Mouse (Mus musculus) testis, postnatal 14 days (tissue): ENCODE data around the gene Has3.
A peak's percentile ranks its signal among the peaks of the same experiment; 100 is the strongest.
"Not testable (repeated sequence)": the region's sequence is repeated elsewhere in the genome, so short reads cannot be mapped to it uniquely, and the experiment has no call there.

ENCODE experiments used
- DNase-seq: peaks from one replicate; pipeline ENCODE4 v3.0.0; 2021; ENCODE audit warnings: low spot score

Has3 gene

GRCm38 (mm10) chr8:106887336-106888189, 17.5 kb downstream of the Has3 start:
- DNase-seq: no peak

GRCm38 (mm10) chr8:106888803-106889202, 18.8 kb downstream of the Has3 start:
- DNase-seq: no peak

GRCm38 (mm10) chr8:106892210-106892805, 22.3 kb downstream of the Has3 start:
- peak; percentile 73 for DNase-seq

GRCm38 (mm10) chr8:106892806-106893451, 22.9 kb downstream of the Has3 start:
- peak; percentile 65 for DNase-seq

DNA sequence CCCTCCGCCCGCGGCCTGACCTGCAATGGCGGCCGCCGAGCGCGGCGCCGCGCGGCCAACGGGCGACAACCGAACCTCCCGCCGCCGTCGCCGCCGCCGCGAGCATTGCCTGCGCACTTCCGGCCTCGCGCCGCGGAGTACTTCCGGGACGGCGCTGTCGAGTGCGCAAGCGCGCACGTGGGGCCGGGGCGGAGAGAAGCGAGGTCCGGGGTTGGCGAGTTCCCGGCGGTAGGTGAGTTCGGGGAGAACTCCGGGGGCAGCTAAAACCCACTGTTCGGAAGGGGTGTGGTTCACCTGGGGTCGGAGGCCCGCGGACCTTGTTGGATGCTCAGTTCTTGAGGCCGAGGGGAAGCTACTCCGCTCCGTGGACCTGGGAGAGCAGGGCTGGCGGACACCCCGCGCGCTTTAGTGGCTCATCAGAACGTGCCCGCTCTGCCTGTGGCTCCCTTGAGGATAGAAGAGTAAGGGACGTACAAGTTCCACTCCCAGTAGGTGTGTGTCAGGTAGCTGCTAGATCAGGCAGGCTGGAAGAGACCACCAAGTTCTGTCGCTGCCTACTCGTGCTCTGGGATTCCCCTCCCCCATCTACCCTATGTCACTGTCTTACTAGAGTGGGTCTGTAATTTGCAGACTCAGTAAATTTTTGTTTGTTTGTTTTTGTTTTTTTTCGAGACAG, 23.6 kb downstream of the Has3 start, which contains the start of gene Utp4:
Utp4 (plus strand) TSS at position 156 of the 676 bp plus-strand sequence.
- DNase-seq: peak; percentile 89

DNA sequence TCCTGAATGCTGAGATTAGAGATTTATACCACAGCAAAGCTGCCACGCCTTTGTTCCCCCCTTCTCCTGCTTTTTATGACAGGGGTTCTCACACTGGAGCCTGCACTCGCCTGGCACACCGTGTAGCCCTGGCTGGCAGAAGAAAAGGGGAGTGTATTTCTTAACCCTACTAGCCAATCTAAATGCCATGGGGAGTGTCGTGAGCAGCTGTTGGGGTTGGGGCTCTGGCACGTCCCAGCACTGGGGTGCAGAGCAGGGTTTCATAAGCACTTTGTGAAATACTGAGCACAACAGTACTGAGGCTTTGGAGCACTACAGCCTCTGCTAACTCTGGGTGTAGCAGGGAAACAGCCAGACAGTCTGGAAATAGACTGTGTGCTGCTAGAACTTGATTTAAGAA, 29.4 kb downstream of the Has3 start:
- no peak for DNase-seq

DNA sequence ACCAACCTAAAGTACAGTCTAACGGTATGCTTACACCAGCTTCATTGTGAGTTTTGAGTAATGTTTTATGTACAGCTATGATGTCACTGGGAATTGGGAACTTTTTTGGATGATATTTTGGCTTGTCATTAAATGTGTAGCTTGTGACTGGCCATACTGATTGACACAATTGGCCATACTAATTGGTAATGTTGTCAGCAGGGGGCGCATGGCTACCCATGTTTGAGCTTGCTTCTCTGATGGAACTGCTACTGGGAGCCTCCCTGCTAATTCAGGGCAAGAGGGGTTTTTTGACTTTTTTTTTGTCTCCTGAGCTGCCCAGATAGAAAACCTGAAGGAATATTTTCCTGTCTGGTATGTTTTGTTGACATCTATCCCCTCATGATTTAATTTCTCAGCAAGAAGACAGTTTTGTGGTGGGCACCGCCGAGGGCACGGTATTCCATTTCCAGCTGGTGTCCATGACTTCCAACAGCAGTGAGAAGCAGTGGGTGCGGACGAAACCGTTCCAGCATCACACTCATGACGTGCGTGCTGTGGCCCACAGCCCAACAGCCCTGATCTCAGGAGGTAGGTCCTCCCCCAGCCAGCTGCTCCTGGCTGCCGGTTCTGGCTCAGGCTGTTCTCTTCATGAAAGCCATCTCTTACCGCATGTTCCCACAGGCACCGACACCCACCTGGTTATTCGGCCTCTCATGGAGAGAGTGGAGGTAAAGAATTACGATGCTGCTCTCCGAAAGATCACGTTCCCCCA, 35.9 kb downstream of the Has3 start:
- no peak for DNase-seq

DNA sequence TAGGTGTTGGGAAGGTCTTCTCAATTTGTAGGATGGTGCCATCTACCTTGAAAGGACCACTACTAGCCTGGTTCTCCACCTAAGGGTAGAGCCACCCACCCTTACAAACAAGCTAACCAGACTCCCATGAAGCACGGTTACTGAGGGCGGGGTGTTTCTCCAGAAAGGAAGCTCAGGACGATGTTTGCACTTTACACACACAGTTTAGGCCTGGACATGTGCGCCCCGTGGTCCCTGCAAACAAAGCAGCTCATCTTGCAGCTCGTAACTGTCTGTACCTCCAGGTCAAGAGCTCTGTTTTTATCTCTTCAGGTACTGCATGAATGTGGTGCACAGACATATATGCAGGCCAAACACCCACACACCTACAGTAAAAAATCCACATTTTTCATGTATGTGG, 36.6 kb downstream of the Has3 start:
- no peak for DNase-seq

DNA sequence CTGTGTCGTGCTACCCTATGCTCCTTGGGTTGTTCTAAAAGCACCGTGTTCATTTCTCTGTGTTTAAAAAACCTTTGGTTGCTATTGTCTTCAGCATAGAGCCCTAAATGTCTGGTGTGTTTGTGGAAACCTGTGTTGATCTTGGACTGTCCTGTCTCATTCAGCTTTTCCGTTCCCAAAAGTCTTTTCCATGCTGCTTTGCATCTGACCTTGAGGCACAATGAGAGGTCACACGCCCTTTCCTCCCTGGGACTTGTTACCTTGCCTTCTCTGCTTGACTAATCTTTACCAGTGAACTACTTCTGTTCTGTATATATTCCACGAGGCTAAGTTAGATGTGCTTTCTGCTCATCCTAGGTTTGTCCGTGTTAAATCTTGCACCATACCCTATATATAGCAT, 37.4 kb downstream of the Has3 start:
- DNase-seq: no peak

- no peak for DNase-seq
Measured at GRCm38 (mm10) chr8:106908291-106908690, 38.2 kb downstream of the Has3 start.

DNA sequence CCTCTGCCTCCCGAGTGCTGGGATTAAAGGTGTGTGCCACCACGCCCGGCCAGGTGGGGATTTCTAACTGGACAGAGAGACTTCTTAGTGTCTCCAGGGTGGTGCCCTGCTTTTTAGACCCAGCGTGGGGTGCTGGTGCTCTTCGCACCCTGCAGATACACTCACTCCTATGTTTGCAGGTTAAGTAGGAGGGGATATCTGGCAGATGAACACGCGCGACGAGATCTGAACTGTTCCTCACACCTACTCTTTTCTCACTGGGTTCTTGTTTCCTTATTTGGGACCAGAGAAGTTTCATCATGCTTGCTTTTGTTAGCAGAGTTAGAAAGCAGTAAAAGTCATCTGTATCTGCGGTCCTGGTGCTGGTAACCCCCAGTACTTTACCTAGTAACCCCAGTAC, 43.6 kb downstream of the Has3 start:
- no peak for DNase-seq

DNA sequence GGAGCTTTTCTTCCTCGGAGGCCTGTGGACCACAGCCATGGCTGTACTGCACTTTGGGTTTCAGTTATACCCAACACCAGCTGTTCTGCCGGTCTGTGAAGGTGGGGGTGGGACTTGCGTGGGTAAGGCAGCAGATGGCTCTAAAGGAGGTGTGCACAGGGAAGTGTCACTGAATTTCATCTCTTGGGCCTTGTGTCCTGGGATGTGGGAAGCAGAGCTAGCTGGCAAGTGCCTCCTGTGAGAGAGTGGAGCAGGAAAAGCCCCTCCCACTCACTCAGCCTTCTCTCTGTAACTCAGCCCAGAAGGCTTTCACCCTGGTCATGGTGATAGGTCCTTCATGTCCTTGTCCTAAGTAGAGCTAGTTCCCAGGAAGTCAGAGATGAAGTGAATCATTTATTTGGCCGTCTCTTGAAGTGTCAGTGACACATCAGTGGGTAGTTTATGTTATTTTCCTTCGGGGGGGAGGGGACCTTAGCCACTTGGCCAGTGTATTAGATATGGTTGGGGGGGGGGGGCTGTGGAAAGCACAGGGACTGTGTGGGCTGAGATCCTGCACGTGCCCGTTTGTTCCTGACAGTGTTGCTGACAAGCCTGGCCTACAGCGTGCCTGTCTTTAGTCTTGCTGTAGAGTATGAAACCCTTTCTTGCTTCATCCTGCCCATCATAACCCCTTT, 49.8 kb downstream of the Has3 start:
- no peak for DNase-seq

DNA sequence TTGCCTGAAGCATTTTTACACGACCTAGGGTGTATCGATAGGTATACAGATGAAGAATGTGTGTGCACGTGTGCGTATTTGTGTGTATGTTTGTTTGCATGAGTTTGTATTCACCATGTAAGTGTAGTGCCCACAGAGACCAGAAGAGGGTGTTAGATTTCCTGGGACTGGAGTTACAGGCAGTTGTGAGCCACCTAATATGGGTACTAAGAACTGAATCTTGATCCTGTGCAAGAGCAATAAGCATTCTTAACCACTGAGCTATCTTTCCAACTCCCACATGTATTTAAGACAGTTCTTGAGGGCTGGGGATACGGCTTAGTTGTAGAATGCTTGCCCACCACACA, 50.3 kb downstream of the Has3 start:
- no peak for DNase-seq

GRCm38 (mm10) chr8:106924057-106924456, 54.0 kb downstream of the Has3 start:
- no peak for DNase-seq

DNA sequence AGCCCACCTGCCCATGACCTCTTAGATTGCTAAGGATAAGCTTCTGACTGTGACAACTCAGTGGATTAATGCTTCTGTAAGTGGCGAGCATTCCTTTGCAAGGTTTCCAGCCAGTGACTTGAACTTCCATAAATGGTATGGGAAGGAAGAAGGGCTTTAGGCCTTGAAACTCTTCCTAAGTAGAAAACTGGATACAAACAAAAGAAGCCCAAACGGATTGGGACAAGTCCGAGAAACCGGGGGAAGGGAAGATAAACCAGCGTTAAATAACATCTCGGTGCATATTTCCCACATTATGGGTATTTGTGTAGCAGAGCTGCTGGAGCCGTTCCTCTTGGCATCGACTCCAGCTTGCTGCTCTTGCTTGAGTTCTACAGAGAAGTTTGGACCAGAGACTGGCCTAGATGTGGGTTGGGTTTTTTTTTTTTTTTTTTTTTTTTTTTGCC, 54.9 kb downstream of the Has3 start:
- no peak for DNase-seq

GRCm38 (mm10) chr8:106925446-106925845, 55.4 kb downstream of the Has3 start:
- no peak for DNase-seq

DNA sequence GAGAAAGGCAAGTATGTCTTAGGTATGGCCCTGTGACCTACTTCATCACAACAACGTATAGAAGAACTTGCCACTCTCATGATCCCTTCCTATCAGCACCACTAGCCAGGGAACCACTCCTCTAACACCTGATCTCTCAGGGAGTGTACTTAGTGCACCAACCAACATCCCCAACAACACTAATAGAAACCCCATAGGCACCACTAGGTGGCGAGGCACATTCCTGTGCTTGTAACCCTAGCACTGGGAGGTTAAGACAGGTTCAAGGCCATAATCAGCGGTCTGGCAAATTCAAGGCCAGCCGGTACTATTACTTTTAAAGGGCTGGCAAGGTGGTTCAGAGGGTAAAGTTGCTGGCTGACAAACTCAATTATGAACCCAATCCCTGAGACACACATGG, 57.2 kb downstream of the Has3 start:
- no peak for DNase-seq

- DNase-seq: not testable (repeated sequence)
Measured at GRCm38 (mm10) chr8:106928182-106928581, 58.1 kb downstream of the Has3 start.

- peak; percentile 67 for DNase-seq
Measured at GRCm38 (mm10) chr8:106929155-106929913, 59.3 kb downstream of the Has3 start.

- no peak for DNase-seq
Measured at GRCm38 (mm10) chr8:106929921-106930320, 59.9 kb downstream of the Has3 start.
